Mouse (Mus musculus) midbrain, embryonic 12.5 days (tissue): ENCODE data around the gene Polr2c. TPM values are rescaled to one million over a fixed set of nuclear protein-coding genes. Genes with fewer than 3 reads are reported as not detected.
A peak's percentile ranks its signal among the peaks of the same experiment; 100 is the strongest.
"Not testable (repeated sequence)": the region's sequence is repeated elsewhere in the genome, so short reads cannot be mapped to it uniquely, and the experiment has no call there.

Experiments
- ATAC-seq: fragments of 200-750 bp; cut with Nextera tagmentation; 2 replicates; pipeline ENCODE4 v1.8.0; 2017; ENCODE audit warnings: low read depth, moderate TSS enrichment, moderate library complexity; ENCODE audit not compliant: low FRiP score
- H3K27ac ChIP-seq: fragments of 300-500 bp; sonication (generic); replicated peaks from 2 replicates; pipeline ENCODE4 v1.5.1; 2016; ENCODE audit warnings: mild to moderate bottlenecking
- H3K27me3 ChIP-seq: fragments of 300-500 bp; sonication (generic); 2 replicates; pipeline ENCODE4 v1.6.1; 2016; ENCODE audit warnings: mild to moderate bottlenecking
- H3K36me3 ChIP-seq: fragments of 300-500 bp; sonication (generic); 2 replicates; pipeline ENCODE4 v1.6.1; 2016
- H3K4me1 ChIP-seq: fragments of 300-500 bp; sonication (generic); 2 replicates; pipeline ENCODE4 v1.6.1; 2016
- H3K4me2 ChIP-seq: fragments of 300-500 bp; sonication (generic); replicated peaks from 2 replicates; pipeline ENCODE4 v1.6.1; 2016; ENCODE audit warnings: mild to moderate bottlenecking, moderate library complexity
- H3K4me3 ChIP-seq: fragments of 300-500 bp; sonication (generic); 2 replicates; pipeline ENCODE4 v1.5.1; 2016; ENCODE audit warnings: mild to moderate bottlenecking
- H3K9ac ChIP-seq: fragments of 300-500 bp; sonication (generic); replicated peaks from 2 replicates; pipeline ENCODE4 v1.6.1; 2016; ENCODE audit warnings: mild to moderate bottlenecking, moderate library complexity
- H3K9me3 ChIP-seq: fragments of 300-500 bp; sonication (generic); 2 replicates; pipeline ENCODE4 v1.6.1; 2016; ENCODE audit warnings: mild to moderate bottlenecking
- WGBS: fragments of 180-500 bp; shearing (Covaris S2); methylation state at CpG from one replicate; pipeline ENCODE4 v1.1.7; 2016; 5-methylcytosine and 5-hydroxymethylcytosine counted together
- polyA plus RNA-seq: library from polyadenylated mRNA; unstranded; fragments of >200 nt; fragmentation: Nextera tagmentation; extraction: Ambion mirVana; gene quantifications from 2 replicates; pipeline ENCODE4 v1.2.1, GENCODE M21; 2016

Polr2c gene
- polyA plus RNA-seq, 1 experiment from 2014 or later: 136 TPM

GRCm38 (mm10) chr8:94822637-94823560 is 34.4 kb upstream of the Polr2c start:
- WGBS: 84% methylated on average over 23 of the region's 23 CpGs
- H3K36me3 ChIP-seq: peaks cover 67% of the 10 kb centered on the region
- no peaks in the 10 kb centered on the region for H3K4me1 ChIP-seq
- H3K4me3 ChIP-seq: no peak overlapping the region
- no peak overlapping the region for H3K27ac ChIP-seq
- no peak overlapping the region for H3K4me2 ChIP-seq
- peak; percentile 52; the same call in 1 of the 2 replicates for ATAC-seq
- H3K27me3 ChIP-seq: no peaks in the 10 kb centered on the region
- H3K9me3 ChIP-seq: no peaks in the 10 kb centered on the region
- no peak overlapping the region for H3K9ac ChIP-seq

GRCm38 (mm10) chr8:94825170-94825569 is 32.1 kb upstream of the Polr2c start:
- no peaks in the 10 kb centered on the region for H3K27me3 ChIP-seq
- peaks cover 77% of the 10 kb centered on the region for H3K36me3 ChIP-seq
- 85% methylated on average over 6 of the region's 6 CpGs for WGBS
- no peak overlapping the region for H3K4me3 ChIP-seq
- no peaks in the 10 kb centered on the region for H3K4me1 ChIP-seq
- H3K27ac ChIP-seq: no peak overlapping the region
- no peaks in the 10 kb centered on the region for H3K9me3 ChIP-seq
- H3K9ac ChIP-seq: no peak overlapping the region
- no peak for ATAC-seq
- no peak overlapping the region for H3K4me2 ChIP-seq

DNA sequence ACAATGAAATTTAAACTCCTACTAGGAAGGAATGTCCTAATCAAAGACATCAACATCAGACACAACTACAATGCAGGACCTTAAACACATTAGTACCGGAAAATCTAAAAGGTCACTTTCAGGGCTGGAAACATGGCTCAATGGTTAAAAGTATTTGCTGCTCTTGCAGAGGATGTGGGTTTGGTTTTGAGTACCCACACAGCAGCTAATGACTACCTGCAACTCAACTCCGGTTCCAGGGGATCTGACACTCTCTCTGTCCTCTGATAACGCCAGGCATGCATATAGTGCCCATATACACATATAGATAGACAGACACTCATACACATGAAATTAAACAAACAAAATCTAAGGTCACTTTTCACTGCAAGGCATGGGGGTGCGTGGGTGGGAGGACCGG is 31.0 kb upstream of the Polr2c start:
- Histone ChIP-seq H3K4me3 (no peak overlapping the region), H3K27ac (no peak overlapping the region), H3K4me2 (no peak overlapping the region), H3K9ac (no peak overlapping the region), H3K9me3 (0 out of 2 replicates have a peak, but pooled peaks cover 3% of the 10 kb centered on the region), H3K4me1 (no peaks in the 10 kb centered on the region), H3K36me3 (peaks cover 75% of the 10 kb centered on the region), H3K27me3 (no peaks in the 10 kb centered on the region)
- WGBS: 99% methylated on average over 5 of the region's 5 CpGs
- no peak for ATAC-seq

DNA sequence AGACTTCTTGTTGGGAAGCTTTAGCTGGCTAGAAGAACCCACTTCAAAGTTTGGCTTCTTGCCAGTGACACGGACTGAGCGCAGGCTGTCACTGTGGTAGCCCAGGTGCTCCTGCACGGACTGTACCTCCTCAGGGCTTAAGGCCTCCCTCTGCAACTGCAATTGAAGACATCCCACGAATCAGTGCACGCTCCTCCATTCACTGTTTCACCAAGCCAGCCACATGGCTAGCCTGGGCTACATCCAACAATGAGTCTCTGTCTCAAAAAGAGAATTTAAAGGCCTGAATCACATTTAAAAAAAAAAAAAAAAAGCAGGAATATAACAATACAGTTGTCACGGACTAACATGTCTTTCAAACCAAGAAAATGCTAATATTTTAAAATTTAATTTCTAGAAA is 29.0 kb upstream of the Polr2c start:
- no peak for ATAC-seq
- WGBS: 91% methylated on average over 6 of the region's 6 CpGs
- Histone ChIP-seq H3K36me3 (peaks cover 70% of the 10 kb centered on the region), H3K4me2 (no peak overlapping the region), H3K4me3 (no peak overlapping the region), H3K27ac (no peak overlapping the region), H3K9me3 (0 out of 2 replicates have a peak, but pooled peaks cover 3% of the 10 kb centered on the region), H3K4me1 (no peaks in the 10 kb centered on the region), H3K9ac (no peak overlapping the region), H3K27me3 (no peaks in the 10 kb centered on the region)

GRCm38 (mm10) chr8:94833901-94834405 is 23.3 kb upstream of the Polr2c start:
- H3K4me3 ChIP-seq, ATAC-seq, H3K27me3 ChIP-seq, H3K27ac ChIP-seq, H3K4me2 ChIP-seq, H3K9ac ChIP-seq, H3K9me3 ChIP-seq: not testable (repeated sequence)
- Histone ChIP-seq H3K36me3 (peaks cover 30% of the 10 kb centered on the region), H3K4me1 (peaks cover 15% of the 10 kb centered on the region)
- WGBS: 89% methylated on average over 7 of the region's 7 CpGs

- not testable (repeated sequence) for H3K9ac ChIP-seq, H3K4me3 ChIP-seq, ATAC-seq, H3K9me3 ChIP-seq, H3K27me3 ChIP-seq, H3K27ac ChIP-seq, H3K4me2 ChIP-seq
- H3K36me3 ChIP-seq: peaks cover 16% of the 10 kb centered on the region
- 95% methylated on average over 13 of the region's 13 CpGs for WGBS
- peaks cover 19% of the 10 kb centered on the region for H3K4me1 ChIP-seq
These were observed 21.5 kb upstream of the Polr2c start for GRCm38 (mm10) chr8:94835751-94836150.

- Histone ChIP-seq H3K9ac (peak overlapping the region; percentile 92), H3K27ac (no peak overlapping the region), H3K4me2 (peak overlapping the region; percentile 82), H3K27me3 (no peaks in the 10 kb centered on the region), H3K9me3 (no peaks in the 10 kb centered on the region), H3K36me3 (peaks cover 10% of the 10 kb centered on the region), H3K4me1 (peaks cover 19% of the 10 kb centered on the region), H3K4me3 (peak overlapping the region; percentile 95)
- ATAC-seq: no peak
- WGBS: 75% methylated on average over 11 of the region's 11 CpGs
These were observed 20.6 kb upstream of the Polr2c start for GRCm38 (mm10) chr8:94836456-94837240.

DNA sequence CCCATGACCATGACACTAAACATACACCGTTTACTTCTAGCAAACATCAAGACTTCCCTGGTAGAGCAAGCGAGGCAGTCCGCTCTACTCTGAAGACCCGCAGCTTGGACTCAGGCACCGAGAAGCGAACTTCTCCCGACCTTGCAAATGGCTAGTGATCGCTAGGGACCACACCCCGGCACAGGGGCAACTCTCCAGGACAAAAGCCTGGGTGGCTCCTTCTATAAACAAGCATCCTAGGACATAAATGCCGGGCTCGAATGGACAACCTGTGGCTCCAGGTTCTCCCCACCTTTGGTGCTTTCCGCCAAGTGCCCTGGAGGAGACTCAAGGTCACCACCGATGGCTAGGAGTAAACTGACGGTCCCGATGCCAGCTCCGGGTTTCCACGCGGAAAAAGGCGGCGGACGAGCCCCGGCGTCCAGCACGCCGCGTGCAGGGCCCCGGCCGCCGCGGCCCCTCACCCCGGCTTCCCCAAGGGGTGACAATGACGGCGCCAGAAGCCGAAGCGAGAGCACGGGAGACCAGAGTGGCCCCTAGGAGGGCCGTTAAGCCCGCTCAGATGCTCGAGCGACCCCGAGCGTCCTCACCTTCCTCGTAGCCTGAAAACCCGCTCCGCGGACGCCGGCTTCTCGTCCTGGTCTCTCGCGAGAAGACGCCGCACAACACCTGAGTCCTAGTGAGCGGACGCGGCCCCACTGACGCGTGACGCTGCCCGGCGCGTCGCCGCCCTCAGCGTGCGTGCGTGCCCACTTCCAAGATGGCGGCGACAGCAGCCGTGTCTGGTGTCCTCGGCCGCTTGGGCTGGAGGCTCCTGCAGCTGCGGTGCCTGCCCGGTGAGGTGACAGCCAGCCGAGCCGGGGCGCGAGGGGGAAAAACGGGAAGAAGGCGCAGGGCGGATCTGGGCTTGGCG is 19.3 kb upstream of the Polr2c start, which contains the start of the genes Coq9 and Ciapin1:
Gene Coq9 (plus strand): TSS at position 660 of the 913 bp plus-strand sequence.
Gene Ciapin1 (minus strand): TSS at position 697 of the 913 bp plus-strand sequence.
- H3K27me3 ChIP-seq: no peaks in the 10 kb centered on the region
- WGBS: under 1% methylated on average over 82 of the region's 82 CpGs
- peak within 1 kb of the TSS; percentile 92 for H3K9ac ChIP-seq

DNA sequence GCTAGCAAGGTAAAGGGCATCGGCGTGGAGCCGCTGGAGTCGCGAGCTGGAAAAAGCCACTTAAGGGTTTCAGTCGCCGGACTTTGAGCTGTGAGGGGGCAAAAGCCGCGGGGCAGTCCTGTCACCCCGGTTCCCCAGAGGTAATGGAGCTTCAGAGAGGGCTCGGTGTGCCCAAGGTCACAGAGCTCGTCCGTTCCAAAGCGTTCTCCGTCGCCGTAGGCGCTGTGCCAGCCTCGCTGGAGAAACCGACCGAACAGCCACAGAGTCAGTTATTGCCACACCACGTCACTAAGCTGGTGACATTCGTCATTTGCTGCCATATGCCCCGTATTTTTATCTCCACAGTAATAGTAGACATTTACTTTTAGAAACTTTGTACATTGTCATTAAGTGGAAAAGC is 18.6 kb upstream of the Polr2c start:
- H3K9me3 ChIP-seq: no peaks in the 10 kb centered on the region
- no peaks in the 10 kb centered on the region for H3K27me3 ChIP-seq
- H3K36me3 ChIP-seq: peaks cover 5% of the 10 kb centered on the region; the same call in 1 of the 2 replicates
- ATAC-seq: peak; percentile 62
- H3K27ac ChIP-seq: peak overlapping the region; percentile 89
- peak overlapping the region; percentile 95 for H3K4me3 ChIP-seq
- peaks cover 19% of the 10 kb centered on the region for H3K4me1 ChIP-seq
- H3K9ac ChIP-seq: peak overlapping the region; percentile 92
- peak overlapping the region; percentile 82 for H3K4me2 ChIP-seq
- WGBS: under 1% methylated on average over 24 of the region's 24 CpGs

More for the DNA sequence above, 19.3 kb upstream of the Polr2c start, which contains the start of the genes Coq9 and Ciapin1:
- no peaks in the 10 kb centered on the region for H3K9me3 ChIP-seq
- ATAC-seq: peak; percentile 98
- H3K36me3 ChIP-seq: no peaks in the 10 kb centered on the region
- H3K4me3 ChIP-seq: peak within 1 kb of the TSS; percentile 95
- H3K27ac ChIP-seq: peak within 1 kb of the TSS; percentile 89
- peak within 1 kb of the TSS; percentile 82 for H3K4me2 ChIP-seq
- H3K4me1 ChIP-seq: peaks cover 19% of the 10 kb centered on the region

DNA sequence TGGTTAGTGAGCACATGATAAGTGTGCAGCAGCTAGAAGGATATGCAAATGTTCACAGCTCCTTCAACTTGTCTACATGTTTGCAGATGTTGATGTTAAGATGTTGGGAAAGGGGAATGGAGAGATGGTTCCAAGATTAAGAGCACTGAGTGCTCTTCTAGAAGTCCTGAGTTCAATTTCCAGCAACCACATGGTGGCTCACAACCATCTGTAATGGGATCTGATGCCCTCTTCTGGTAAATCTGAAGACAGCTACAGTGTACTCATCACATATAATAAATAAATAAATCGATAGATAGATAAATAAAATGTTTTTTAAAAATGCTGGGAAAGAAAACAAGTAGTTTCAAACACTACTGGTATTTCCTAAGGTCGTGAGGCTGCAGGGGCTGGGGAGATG is 16.1 kb upstream of the Polr2c start:
- no peak overlapping the region for H3K4me2 ChIP-seq
- H3K9ac ChIP-seq: no peak overlapping the region
- no peaks in the 10 kb centered on the region for H3K9me3 ChIP-seq
- no peak for ATAC-seq
- H3K4me1 ChIP-seq: peaks cover 19% of the 10 kb centered on the region
- no peak overlapping the region for H3K27ac ChIP-seq
- 51% methylated on average over 2 of the region's 2 CpGs for WGBS
- no peaks in the 10 kb centered on the region for H3K27me3 ChIP-seq
- no peak overlapping the region for H3K4me3 ChIP-seq
- H3K36me3 ChIP-seq: peaks cover 26% of the 10 kb centered on the region

DNA sequence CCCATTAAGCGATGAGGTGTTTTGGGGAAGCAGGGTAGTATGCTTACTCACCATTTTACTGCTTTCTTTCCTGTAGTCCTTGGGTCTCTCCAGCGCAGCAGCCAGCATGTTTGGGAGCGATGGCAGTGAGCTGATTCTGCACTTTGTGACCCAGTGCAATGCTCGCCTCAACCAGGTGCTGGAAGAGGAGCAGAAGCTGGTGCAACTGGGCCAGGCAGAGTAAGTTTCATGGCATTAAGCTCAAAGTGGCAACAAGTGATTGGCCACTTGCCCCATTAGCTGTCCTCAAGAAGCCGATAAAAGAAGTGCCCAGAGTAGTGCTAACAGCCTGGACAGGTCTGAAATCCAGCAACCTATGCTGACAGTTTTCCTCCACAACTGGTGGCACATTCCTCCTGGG is 7.2 kb upstream of the Polr2c start:
- H3K9me3 ChIP-seq: no peaks in the 10 kb centered on the region
- peaks cover 64% of the 10 kb centered on the region for H3K36me3 ChIP-seq
- H3K4me1 ChIP-seq: no peaks in the 10 kb centered on the region
- no peak overlapping the region for H3K9ac ChIP-seq
- no peak overlapping the region for H3K4me2 ChIP-seq
- 93% methylated on average over 5 of the region's 5 CpGs for WGBS
- no peak overlapping the region for H3K27ac ChIP-seq
- H3K4me3 ChIP-seq: no peak overlapping the region
- no peak for ATAC-seq
- H3K27me3 ChIP-seq: no peaks in the 10 kb centered on the region
